Mouse (Mus musculus) bone marrow macrophage, adult 2 months (primary cell): ENCODE measurements around the gene Acox1. TPM values are rescaled to one million over a fixed set of nuclear protein-coding genes. Genes with fewer than 3 reads are reported as not detected.

Experiments used
- H3K27ac ChIP-seq: 2 replicates; pipeline ENCODE4 v1.5.1; 2012; ENCODE audit warnings: low read depth, low read length; ENCODE audit not compliant: insufficient read depth
- H3K4me1 ChIP-seq: 2 replicates; pipeline ENCODE4 v1.6.1; 2012; ENCODE audit warnings: low read length; ENCODE audit not compliant: control insufficient read depth, insufficient read depth
- H3K4me3 ChIP-seq: 2 replicates; pipeline ENCODE4 v1.5.1; 2012; ENCODE audit warnings: mild to moderate bottlenecking, low read length, moderate library complexity; ENCODE audit not compliant: insufficient read depth
- CTCF ChIP-seq: IDR thresholded peaks from 2 replicates; pipeline ENCODE4 v1.5.1; 2012; ENCODE audit warnings: low read depth, mild to moderate bottlenecking, low read length, moderate library complexity
- POLR2A ChIP-seq: IDR thresholded peaks from 2 replicates; pipeline ENCODE4 v1.6.1; 2012; ENCODE audit warnings: mild to moderate bottlenecking, low read depth, low read length, borderline replicate concordance
- polyA plus RNA-seq: library from polyadenylated mRNA; stranded (reverse); fragments of >200 nt; gene quantifications from 2 replicates; pipeline ENCODE4 v1.2.4, GENCODE M21; 2012; ENCODE audit not compliant: missing spikeins, insufficient read depth, insufficient read length

Acox1 gene
- polyA plus RNA-seq, 1 experiment, result 47.0 TPM

DNA sequence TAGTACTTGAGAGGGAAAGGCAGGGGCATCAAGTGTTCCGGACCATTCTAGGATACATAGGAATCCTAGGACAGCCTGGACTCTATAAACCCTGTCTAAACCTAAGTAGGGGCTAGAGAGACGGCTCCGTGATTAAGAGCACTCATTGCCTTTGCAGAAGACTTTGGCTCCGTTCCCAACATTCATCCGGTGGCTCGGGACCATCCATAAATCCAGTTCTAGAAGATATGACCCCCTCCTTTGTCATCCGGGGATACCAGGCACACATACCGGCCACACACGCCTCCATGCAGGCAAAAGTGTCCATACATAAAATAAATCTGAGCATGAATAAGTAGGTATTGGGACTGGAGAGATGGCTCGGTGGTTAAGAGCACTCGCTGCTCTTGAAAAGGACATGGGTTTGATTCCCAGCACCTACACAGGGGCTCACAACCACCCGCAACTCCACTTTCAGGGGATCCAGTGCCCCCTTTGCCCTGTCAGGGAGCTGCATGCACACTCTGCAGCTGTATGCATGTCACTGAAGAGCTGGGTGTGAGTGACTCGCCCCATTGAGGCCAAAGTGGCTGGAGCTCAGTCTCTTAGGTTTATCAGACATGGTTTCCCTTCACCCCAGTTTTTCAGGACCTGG, 15.1 kb upstream of the Acox1 start:
- Histone ChIP-seq H3K4me3 (no peak overlapping the region), H3K4me1 (peaks cover 6% of the 10 kb centered on the region), H3K27ac (no peak overlapping the region)
- no peak for TF ChIP-seq CTCF
- no peak for TF ChIP-seq POLR2A

DNA sequence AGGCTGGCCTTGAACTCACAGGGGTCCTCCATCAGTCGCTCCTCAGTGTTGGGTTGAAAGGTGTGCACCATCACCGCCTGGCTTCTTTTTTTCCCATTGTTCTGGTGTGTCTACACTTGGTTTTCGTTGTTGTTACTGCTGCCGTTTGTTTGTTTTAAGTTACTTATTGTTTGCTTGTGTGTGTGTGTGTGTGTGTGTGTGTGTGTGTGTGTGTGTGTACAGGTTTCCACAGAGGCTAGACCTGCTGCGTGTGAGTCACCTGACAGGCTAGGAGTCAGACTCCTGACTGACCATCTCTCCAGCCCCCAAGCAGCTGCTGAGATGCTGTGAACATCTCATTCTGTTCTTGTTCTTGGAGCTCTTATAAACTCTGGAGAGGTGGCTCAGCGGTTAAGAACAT, 14.0 kb upstream of the Acox1 start:
- no peaks in the 10 kb centered on the region for H3K4me1 ChIP-seq
- H3K4me3 ChIP-seq, result no peak overlapping the region
- no peak overlapping the region for H3K27ac ChIP-seq
- no peak for TF ChIP-seq POLR2A
- TF ChIP-seq CTCF, result no peak

- TF ChIP-seq CTCF, result no peak
- no peak for TF ChIP-seq POLR2A
- Histone ChIP-seq H3K4me3 (no peak overlapping the region), H3K27ac (no peak overlapping the region), H3K4me1 (no peaks in the 10 kb centered on the region)
These were observed 11.9 kb upstream of the Acox1 start for GRCm38 (mm10) chr11:116210696-116211095.

- H3K27ac ChIP-seq, result no peak overlapping the region
- no peak overlapping the region for H3K4me3 ChIP-seq
- TF ChIP-seq CTCF (no peak), POLR2A (no peak)
These were observed 10.4 kb upstream of the Acox1 start for GRCm38 (mm10) chr11:116209257-116209656.

GRCm38 (mm10) chr11:116208660-116209059, 9.8 kb upstream of the Acox1 start:
- Histone ChIP-seq H3K4me3 (no peak overlapping the region), H3K4me1 (no peaks in the 10 kb centered on the region), H3K27ac (no peak overlapping the region)
- TF ChIP-seq CTCF, result no peak
- no peak for TF ChIP-seq POLR2A

More at GRCm38 (mm10) chr11:116209257-116209656, 10.4 kb upstream of the Acox1 start:
- no peaks in the 10 kb centered on the region for H3K4me1 ChIP-seq

DNA sequence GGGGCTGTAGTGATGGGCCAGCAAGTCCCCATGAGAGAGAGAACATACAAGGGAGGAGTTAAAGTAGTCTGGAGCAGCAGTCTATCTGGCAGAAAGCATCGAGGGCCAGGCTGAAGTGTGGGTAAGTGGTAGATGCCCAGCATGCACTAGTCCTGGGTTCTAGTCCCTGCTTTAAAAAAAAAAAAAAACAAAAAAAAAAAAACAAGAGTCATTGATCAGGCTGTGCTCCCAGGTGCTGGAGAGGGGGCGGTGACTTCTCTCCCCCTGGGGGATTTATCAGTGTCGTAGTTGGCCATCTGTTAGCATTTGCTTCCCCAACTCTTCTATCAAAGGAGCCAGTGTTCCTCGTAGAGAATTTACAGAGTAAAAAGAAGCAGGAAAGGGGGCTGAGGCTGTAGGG, 7.8 kb upstream of the Acox1 start:
- no peak for TF ChIP-seq CTCF
- TF ChIP-seq POLR2A, result no peak
- Histone ChIP-seq H3K27ac (no peak overlapping the region), H3K4me1 (no peaks in the 10 kb centered on the region), H3K4me3 (no peak overlapping the region)

DNA sequence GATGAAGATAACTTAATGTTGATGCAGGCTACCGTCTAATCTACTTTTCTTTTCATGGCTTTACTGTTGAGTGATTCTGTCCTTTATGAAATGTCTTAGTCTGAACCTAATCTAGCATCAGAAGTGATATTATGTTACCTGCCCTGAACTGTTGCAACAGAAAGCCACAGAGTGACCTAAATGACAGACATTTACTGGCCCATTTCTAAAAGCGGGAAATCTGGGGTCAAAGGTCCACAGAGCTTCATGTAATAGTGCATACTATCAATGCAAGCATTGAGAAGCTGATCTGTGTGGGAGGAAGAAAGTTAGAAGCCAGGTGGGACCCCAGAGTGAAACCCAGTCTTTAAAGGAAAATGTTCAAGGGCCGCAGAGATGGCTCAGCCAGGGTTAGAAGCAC, 4.3 kb upstream of the Acox1 start:
- no peaks in the 10 kb centered on the region for H3K4me1 ChIP-seq
- H3K4me3 ChIP-seq, result no peak overlapping the region
- TF ChIP-seq CTCF (no peak), POLR2A (no peak)
- no peak overlapping the region for H3K27ac ChIP-seq

DNA sequence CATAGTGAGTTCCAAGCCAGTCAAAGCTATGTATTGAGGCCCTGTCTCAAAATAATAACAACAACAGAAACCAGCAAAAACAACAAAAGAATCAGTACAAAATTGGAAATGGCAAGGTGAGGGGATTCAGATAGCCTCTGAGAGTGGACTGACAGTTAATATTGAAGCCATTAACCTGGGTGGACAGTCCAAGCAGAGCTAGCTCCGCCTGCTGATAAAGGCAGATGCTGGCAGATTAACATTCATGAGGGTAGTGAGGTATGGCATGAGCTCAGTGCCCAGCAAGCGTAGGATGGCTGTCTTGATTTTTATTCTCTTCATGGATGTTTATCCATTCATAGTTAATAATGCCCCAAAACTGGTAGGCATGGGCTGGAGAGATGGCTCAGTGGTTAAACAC, 2.3 kb upstream of the Acox1 start:
- TF ChIP-seq POLR2A, result no peak
- TF ChIP-seq CTCF, result no peak
- no peak overlapping the region for H3K27ac ChIP-seq
- peaks cover 8% of the 10 kb centered on the region for H3K4me1 ChIP-seq
- no peak overlapping the region for H3K4me3 ChIP-seq

DNA sequence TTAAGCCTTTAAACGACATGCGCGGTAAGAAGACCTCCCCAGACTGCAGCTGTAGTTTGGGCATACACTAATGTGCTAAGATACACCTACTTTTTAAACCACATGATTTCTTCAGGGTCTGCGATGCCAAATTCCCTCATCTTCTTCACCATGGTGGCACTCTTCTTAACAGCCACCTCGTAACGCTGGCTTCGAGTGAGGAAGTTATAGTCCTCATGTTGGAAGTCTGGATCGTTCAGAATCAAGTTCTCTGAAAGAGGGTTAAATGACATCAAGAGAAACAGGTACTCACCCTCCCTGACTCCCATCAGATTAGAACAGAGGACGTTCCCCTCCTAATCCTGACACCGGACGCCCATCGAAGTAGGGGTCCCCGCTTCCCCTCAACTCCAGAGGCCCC, 713 bp downstream of the Acox1 start:
- Histone ChIP-seq H3K4me3 (peak overlapping the region; percentile 70), H3K27ac (peak overlapping the region; percentile 69), H3K4me1 (peaks cover 23% of the 10 kb centered on the region)
- TF ChIP-seq CTCF (no peak), POLR2A (no peak)

DNA sequence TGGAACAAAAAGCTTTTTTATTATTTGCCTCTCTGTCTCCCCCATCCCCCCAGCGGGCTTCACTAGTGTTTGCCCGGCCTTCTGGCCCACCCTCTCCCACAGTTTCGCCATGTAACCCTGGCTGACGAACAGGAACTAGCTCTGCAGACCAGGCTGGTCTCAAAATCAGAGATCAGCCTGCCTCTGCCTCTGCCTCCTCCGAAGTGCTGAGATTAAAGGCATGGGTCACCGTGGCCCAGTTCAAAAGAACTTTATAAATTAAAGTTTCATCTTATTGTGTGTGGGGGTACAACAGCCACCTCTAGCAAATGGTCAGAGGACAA, 1.3 kb downstream of the Acox1 start:
- TF ChIP-seq CTCF (no peak), POLR2A (no peak)
- H3K27ac ChIP-seq, result no peak overlapping the region
- H3K4me1 ChIP-seq, result peaks cover 23% of the 10 kb centered on the region
- peak overlapping the region; percentile 29 for H3K4me3 ChIP-seq
